Mouse (Mus musculus) midbrain, embryonic 16.5 days (tissue): ENCODE measurements around the gene Iqcf1. TPM values are rescaled to one million over a fixed set of nuclear protein-coding genes. Genes with fewer than 3 reads are reported as not detected.

Experiments used
- ATAC-seq: fragments of 200-750 bp; cut with Nextera tagmentation; 2 replicates; pipeline ENCODE4 v1.8.0; 2017; ENCODE audit warnings: moderate TSS enrichment
- H3K27ac ChIP-seq: fragments of 300-500 bp; sonication (generic); 2 replicates; pipeline ENCODE4 v1.5.1; 2014; ENCODE audit warnings: mild to moderate bottlenecking, low read length, mixed read lengths
- H3K27me3 ChIP-seq: fragments of 300-500 bp; sonication (generic); 2 replicates; pipeline ENCODE4 v1.6.1; 2014; ENCODE audit warnings: low read depth, low read length, mixed read lengths; ENCODE audit not compliant: control insufficient read depth, insufficient read depth
- H3K36me3 ChIP-seq: fragments of 300-500 bp; sonication (generic); 2 replicates; pipeline ENCODE4 v1.6.1; 2014; ENCODE audit warnings: mild to moderate bottlenecking, low read length, moderate library complexity, mixed read lengths; ENCODE audit not compliant: control insufficient read depth, insufficient read depth
- H3K4me1 ChIP-seq: fragments of 300-500 bp; sonication (generic); 2 replicates; pipeline ENCODE4 v1.6.1; 2014; ENCODE audit warnings: mild to moderate bottlenecking, low read length, mixed read lengths; ENCODE audit not compliant: control insufficient read depth, insufficient read depth
- H3K4me2 ChIP-seq: fragments of 300-500 bp; sonication (generic); 2 replicates; pipeline ENCODE4 v1.6.1; 2014; ENCODE audit warnings: mild to moderate bottlenecking, low read length, mixed read lengths
- H3K4me3 ChIP-seq: fragments of 300-500 bp; sonication (generic); 2 replicates; pipeline ENCODE4 v1.5.1; 2014; ENCODE audit warnings: low read depth, mild to moderate bottlenecking, low read length, moderate library complexity, mixed read lengths
- H3K9ac ChIP-seq: fragments of 300-500 bp; sonication (generic); 2 replicates; pipeline ENCODE4 v1.6.1; 2014; ENCODE audit warnings: low read depth, low read length, mixed read lengths
- H3K9me3 ChIP-seq: fragments of 300-500 bp; sonication (generic); replicated peaks from 2 replicates; pipeline ENCODE4 v1.6.1; 2014; ENCODE audit warnings: mild to moderate bottlenecking, low read length, mixed read lengths; ENCODE audit not compliant: control insufficient read depth, poor library complexity, severe bottlenecking
- WGBS: fragments of 180-500 bp; shearing (Covaris S2); extraction: QIAGEN DNeasy Blood & Tissue Kit; methylation state at CpG from one replicate; pipeline ENCODE4 v1.1.7; 2014; 5-methylcytosine and 5-hydroxymethylcytosine counted together
- polyA plus RNA-seq: library from polyadenylated mRNA; unstranded; fragments of >200 nt; fragmentation: Nextera tagmentation; extraction: Ambion mirVana; gene quantifications from 2 replicates; pipeline ENCODE4 v1.2.1, GENCODE M21; 2015

Gene Iqcf1
- polyA plus RNA-seq, 1 experiment from 2014 or later = not detected

GRCm38 (mm10) chr9:106470991-106471750 is 28.6 kb upstream of the Iqcf1 start:
- 60% methylated on average over 14 of the region's 14 CpGs for WGBS
- H3K27ac ChIP-seq = no peak overlapping the region
- H3K9ac ChIP-seq = no peak overlapping the region
- no peaks in the 10 kb centered on the region for H3K4me1 ChIP-seq
- ATAC-seq = no peak
- H3K36me3 ChIP-seq = no peaks in the 10 kb centered on the region
- H3K4me2 ChIP-seq = no peak overlapping the region
- no peak overlapping the region for H3K4me3 ChIP-seq
- 0 out of 2 replicates have a peak, but pooled peaks cover 3% of the 10 kb centered on the region for H3K27me3 ChIP-seq
- H3K9me3 ChIP-seq = no peaks in the 10 kb centered on the region

- Histone ChIP-seq H3K9ac (no peak overlapping the region), H3K27me3 (0 out of 2 replicates have a peak, but pooled peaks cover 3% of the 10 kb centered on the region), H3K36me3 (no peaks in the 10 kb centered on the region), H3K4me1 (0 out of 2 replicates have a peak, but pooled peaks cover 2% of the 10 kb centered on the region), H3K27ac (no peak overlapping the region), H3K9me3 (no peaks in the 10 kb centered on the region), H3K4me3 (no peak overlapping the region), H3K4me2 (no peak overlapping the region)
- ATAC-seq = no peak
- 17% methylated on average over 5 of the region's 5 CpGs for WGBS
These were observed 27.9 kb upstream of the Iqcf1 start for GRCm38 (mm10) chr9:106471892-106472291.

GRCm38 (mm10) chr9:106472321-106472720 is 27.4 kb upstream of the Iqcf1 start:
- Histone ChIP-seq H3K27ac (no peak overlapping the region), H3K4me2 (no peak overlapping the region), H3K9ac (no peak overlapping the region), H3K36me3 (no peaks in the 10 kb centered on the region), H3K4me1 (0 out of 2 replicates have a peak, but pooled peaks cover 2% of the 10 kb centered on the region), H3K27me3 (0 out of 2 replicates have a peak, but pooled peaks cover 3% of the 10 kb centered on the region), H3K4me3 (no peak overlapping the region), H3K9me3 (no peaks in the 10 kb centered on the region)
- WGBS = 68% methylated on average over 4 of the region's 4 CpGs
- ATAC-seq = no peak

GRCm38 (mm10) chr9:106473081-106473752 is 26.6 kb upstream of the Iqcf1 start:
- 90% methylated on average over 15 of the region's 16 CpGs for WGBS
- no peaks in the 10 kb centered on the region for H3K9me3 ChIP-seq
- H3K36me3 ChIP-seq = no peaks in the 10 kb centered on the region
- no peak overlapping the region for H3K4me2 ChIP-seq
- peaks cover 8% of the 10 kb centered on the region for H3K4me1 ChIP-seq
- no peak overlapping the region for H3K27ac ChIP-seq
- H3K27me3 ChIP-seq = 0 out of 2 replicates have a peak, but pooled peaks cover 3% of the 10 kb centered on the region
- H3K9ac ChIP-seq = no peak overlapping the region
- H3K4me3 ChIP-seq = no peak overlapping the region
- no peak for ATAC-seq

- Histone ChIP-seq H3K4me2 (no peak overlapping the region), H3K9ac (no peak overlapping the region), H3K4me1 (peaks cover 10% of the 10 kb centered on the region), H3K4me3 (no peak overlapping the region), H3K27me3 (0 out of 2 replicates have a peak, but pooled peaks cover 3% of the 10 kb centered on the region), H3K27ac (no peak overlapping the region), H3K36me3 (no peaks in the 10 kb centered on the region), H3K9me3 (no peaks in the 10 kb centered on the region)
- ATAC-seq = no peak
- 78% methylated on average over 5 of the region's 5 CpGs for WGBS
These were observed 26.0 kb upstream of the Iqcf1 start for GRCm38 (mm10) chr9:106473753-106474105.

DNA sequence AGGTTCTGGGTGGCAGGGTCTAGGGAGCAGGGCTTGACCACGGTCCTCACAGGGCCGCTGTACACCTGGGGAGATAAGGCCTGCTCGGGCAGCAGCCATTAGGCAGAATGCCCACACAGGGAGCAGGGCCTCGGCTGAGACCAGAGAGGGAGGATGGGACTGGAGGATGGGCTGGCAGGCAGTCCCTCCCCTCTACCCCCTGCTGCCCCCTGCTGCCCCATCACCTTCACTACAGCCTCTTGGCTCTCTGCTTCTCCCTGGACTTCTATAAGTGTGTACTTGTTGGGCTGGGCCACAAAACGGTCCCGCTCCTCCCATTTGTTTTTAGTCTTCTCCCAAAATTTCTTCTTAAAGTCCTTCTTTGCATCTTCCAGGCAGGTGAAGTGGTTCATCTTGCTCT is 25.3 kb upstream of the Iqcf1 start:
- no peak overlapping the region for H3K9ac ChIP-seq
- no peak for ATAC-seq
- 6% methylated on average over 6 of the region's 6 CpGs for WGBS
- no peaks in the 10 kb centered on the region for H3K9me3 ChIP-seq
- 0 out of 2 replicates have a peak, but pooled peaks cover 3% of the 10 kb centered on the region for H3K27me3 ChIP-seq
- no peak overlapping the region for H3K4me2 ChIP-seq
- no peak overlapping the region for H3K27ac ChIP-seq
- peaks cover 10% of the 10 kb centered on the region for H3K4me1 ChIP-seq
- H3K36me3 ChIP-seq = no peaks in the 10 kb centered on the region
- H3K4me3 ChIP-seq = no peak overlapping the region

GRCm38 (mm10) chr9:106475046-106475445 is 24.7 kb upstream of the Iqcf1 start:
- Histone ChIP-seq H3K27me3 (0 out of 2 replicates have a peak, but pooled peaks cover 3% of the 10 kb centered on the region), H3K36me3 (no peaks in the 10 kb centered on the region), H3K4me1 (peaks cover 10% of the 10 kb centered on the region), H3K9ac (no peak overlapping the region), H3K4me2 (no peak overlapping the region), H3K4me3 (no peak overlapping the region), H3K9me3 (no peaks in the 10 kb centered on the region), H3K27ac (no peak overlapping the region)
- no peak for ATAC-seq
- WGBS = 64% methylated on average over 7 of the region's 7 CpGs

- H3K4me2 ChIP-seq = peak within 1 kb of the TSS; percentile 39; the same call in 1 of the 2 replicates
- peaks cover 10% of the 10 kb centered on the region for H3K4me1 ChIP-seq
- H3K27ac ChIP-seq = no peak within 1 kb of the TSS; the same call in 1 of the 2 replicates
- 0 out of 2 replicates have a peak, but pooled peaks cover 3% of the 10 kb centered on the region for H3K27me3 ChIP-seq
- peaks cover under 1% of the 10 kb centered on the region; the same call in 1 of the 2 replicates for H3K36me3 ChIP-seq
- H3K9ac ChIP-seq = no peak within 1 kb of the TSS
- no peak within 1 kb of the TSS for H3K4me3 ChIP-seq
- WGBS = 90% methylated on average over 10 of the region's 10 CpGs
- H3K9me3 ChIP-seq = no peaks in the 10 kb centered on the region
- no peak for ATAC-seq
These were observed 24.1 kb upstream of the Iqcf1 start, which contains the start of gene Rrp9 for GRCm38 (mm10) chr9:106475663-106476001. Rrp9 (plus strand) TSS chr9:106475963.
